8 mouse cellular contexts compared by ENCODE assay signal in the genomic region with DNA sequence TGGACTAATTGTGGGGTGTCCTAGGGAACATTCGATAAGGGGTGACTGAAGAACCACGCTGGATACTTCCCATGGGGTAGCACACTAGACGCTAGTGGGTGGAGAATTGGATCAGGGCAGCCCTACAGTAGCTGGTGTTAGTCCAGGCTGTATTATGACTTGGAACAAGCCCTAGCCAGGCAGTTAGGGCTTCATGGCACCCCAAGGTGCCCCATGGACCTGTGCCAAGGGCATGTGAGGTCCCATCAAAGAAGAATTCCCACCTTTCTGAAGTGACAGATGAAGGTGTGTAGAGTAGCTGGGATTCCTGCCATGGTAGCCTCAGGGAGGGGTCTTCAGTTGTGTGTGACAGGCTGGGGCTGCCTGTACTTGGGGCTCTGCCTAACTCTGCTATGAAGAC. TPM values are rescaled to one million over a fixed set of nuclear protein-coding genes. Genes with fewer than 3 reads are reported as not detected.
A peak's percentile ranks its signal among the peaks of the same experiment; 100 is the strongest.
DNase-seq lines count a peak whose midpoint lies in the region; ATAC-seq lines count a peak whose summit lies in the region.

No protein-coding gene starts in this region.

- 34% methylated on average over 3 of the region's 3 CpGs for WGBS in heart, embryonic 10.5 days
- 28% methylated on average over 3 of the region's 3 CpGs for WGBS in forebrain, embryonic 15.5 days
- 31% methylated on average over 3 of the region's 3 CpGs for WGBS in liver, embryonic 16.5 days (ENCODE audit: insufficient replicate concordance)

- H3K9ac ChIP-seq in forebrain, embryonic 15.5 days (replicated peaks), result no peak overlapping the region
- no peak overlapping the region for H3K9ac ChIP-seq in liver, embryonic 16.5 days (ENCODE audit: low read depth, low read length)

- peaks cover 59% of the 10 kb centered on the region for H3K27me3 ChIP-seq in heart, embryonic 10.5 days (ENCODE audit: insufficient read depth, poor library complexity, severe bottlenecking)
- peaks cover 58% of the 10 kb centered on the region for H3K27me3 ChIP-seq in forebrain, embryonic 15.5 days
- peaks cover 56% of the 10 kb centered on the region for H3K27me3 ChIP-seq in liver, embryonic 16.5 days (ENCODE audit: control insufficient read depth, insufficient read depth, low read depth, low read length)

- no peak for ATAC-seq in forebrain, embryonic 15.5 days (replicated peaks)
- no peak for ATAC-seq in liver, embryonic 16.5 days (ENCODE audit: low read depth)
- no peak for ATAC-seq in inflammation-experienced regulatory T-cells, adult 6 months

- peaks cover 61% of the 10 kb centered on the region for H3K4me1 ChIP-seq in heart, embryonic 10.5 days
- H3K4me1 ChIP-seq in forebrain, embryonic 15.5 days, result peaks cover 40% of the 10 kb centered on the region
- H3K4me1 ChIP-seq in liver, embryonic 16.5 days (ENCODE audit: control insufficient read depth, low read depth, low read length), result peaks cover 52% of the 10 kb centered on the region

- H3K4me2 ChIP-seq in forebrain, embryonic 15.5 days (replicated peaks), result peak overlapping the region; percentile 71
- peak overlapping the region; percentile 61; the same call in 1 of the 2 replicates for H3K4me2 ChIP-seq in liver, embryonic 16.5 days (ENCODE audit: low read depth, low read length)

- no peaks in the 10 kb centered on the region for H3K9me3 ChIP-seq in heart, embryonic 10.5 days
- H3K9me3 ChIP-seq in forebrain, embryonic 15.5 days, result no peaks in the 10 kb centered on the region
- H3K9me3 ChIP-seq in liver, embryonic 16.5 days (replicated peaks; ENCODE audit: control insufficient read depth, low read length), result no peaks in the 10 kb centered on the region

- intact Hi-C loops in heart, postnatal 25 days (cut with DNase I), result loop anchor here (1.0 kb wide), 1 partner anchor 12 kb away; no protein-coding TSS in a partner anchor

- peak overlapping the region; percentile 77 for H3K4me3 ChIP-seq in heart, embryonic 10.5 days
- H3K4me3 ChIP-seq in forebrain, embryonic 15.5 days, result peak overlapping the region; percentile 51
- peak overlapping the region; percentile 53; the same call in 1 of the 2 replicates for H3K4me3 ChIP-seq in liver, embryonic 16.5 days (ENCODE audit: low read depth, low read length)

- peak overlapping the region; percentile 90 for H3K27ac ChIP-seq in heart, embryonic 10.5 days
- H3K27ac ChIP-seq in forebrain, embryonic 15.5 days (replicated peaks), result no peak overlapping the region
- no peak overlapping the region for H3K27ac ChIP-seq in liver, embryonic 16.5 days (ENCODE audit: low read length)

- DNase-seq in heart, embryonic 10.5 days (ENCODE audit: low spot score), result no peak
- no peak for DNase-seq in heart, postnatal 25 days (ENCODE audit: low spot score)
- DNase-seq in 3T3-L1 (ENCODE audit: low read depth, low spot score), result peak; percentile 32
- DNase-seq in adrenal gland, postnatal 14 days, result no peak
- no peak for DNase-seq in thymus, postnatal 25 days

- H3K36me3 ChIP-seq in heart, embryonic 10.5 days, result no peaks in the 10 kb centered on the region
- no peaks in the 10 kb centered on the region for H3K36me3 ChIP-seq in forebrain, embryonic 15.5 days
- no peaks in the 10 kb centered on the region for H3K36me3 ChIP-seq in liver, embryonic 16.5 days (ENCODE audit: control insufficient read depth, insufficient read depth)

RNA-seq across cellular contexts. Expression of a gene that starts 1.0 kb away (rescaled TPM):
- polyA plus RNA-seq in heart, embryonic 10.5 days (2016; fragmentation: Nextera tagmentation; extraction: Ambion mirVana), result 7.5 and 9.0 TPM in 2 replicates
- 10 to 100 TPM; 47.1 to 51.6 TPM for total RNA-seq in heart, postnatal 25 days (2021)
- 23.7 and 25.9 TPM in 2 replicates for polyA plus RNA-seq in forebrain, embryonic 15.5 days (2015; fragmentation: Nextera tagmentation; extraction: Ambion mirVana)
- 1.6 and 1.9 TPM in 2 replicates for polyA plus RNA-seq in liver, embryonic 16.5 days (2015; fragmentation: Nextera tagmentation; extraction: Ambion mirVana)
- total RNA-seq in adrenal gland, postnatal 14 days (2021), result 22.4 and 22.9 TPM in 2 replicates
- 1 to 10 TPM in 1 of 3 experiments, under 1 TPM in 2; 0.54 to 1.3 (median 0.82) TPM for polyA plus RNA-seq in inflammation-experienced regulatory T-cells, adult 6 months (2017; shearing (Covaris generic))

RNA-seq across cellular contexts. Expression of a gene that starts 16.7 kb away (rescaled TPM):
- 286 and 333 TPM in 2 replicates for polyA plus RNA-seq in heart, embryonic 10.5 days (2016; fragmentation: Nextera tagmentation; extraction: Ambion mirVana)
- 100 to 1,000 TPM; 158 to 160 TPM for total RNA-seq in heart, postnatal 25 days (2021)
- 217 and 221 TPM in 2 replicates for polyA plus RNA-seq in forebrain, embryonic 15.5 days (2015; fragmentation: Nextera tagmentation; extraction: Ambion mirVana)
- polyA plus RNA-seq in liver, embryonic 16.5 days (2015; fragmentation: Nextera tagmentation; extraction: Ambion mirVana), result 104 and 106 TPM in 2 replicates
- 171 and 185 TPM in 2 replicates for total RNA-seq in adrenal gland, postnatal 14 days (2021)
- 10 to 100 TPM; 84.2 to 97.0 (median 95.3) TPM for polyA plus RNA-seq in inflammation-experienced regulatory T-cells, adult 6 months (2017; shearing (Covaris generic))

RNA-seq across cellular contexts. Expression of a gene that starts 35.5 kb away (rescaled TPM):
- 12.6 and 16.5 TPM in 2 replicates for polyA plus RNA-seq in heart, embryonic 10.5 days (2016; fragmentation: Nextera tagmentation; extraction: Ambion mirVana)
- 1 to 10 TPM; 8.5 to 8.6 TPM for total RNA-seq in heart, postnatal 25 days (2021)
- polyA plus RNA-seq in forebrain, embryonic 15.5 days (2015; fragmentation: Nextera tagmentation; extraction: Ambion mirVana), result 10.3 and 11.1 TPM in 2 replicates
- polyA plus RNA-seq in liver, embryonic 16.5 days (2015; fragmentation: Nextera tagmentation; extraction: Ambion mirVana), result 8.0 and 8.9 TPM in 2 replicates
- total RNA-seq in adrenal gland, postnatal 14 days (2021), result 12.6 and 17.3 TPM in 2 replicates
- polyA plus RNA-seq in inflammation-experienced regulatory T-cells, adult 6 months (2017; shearing (Covaris generic)), result 10 to 100 TPM; 36.3 to 61.7 (median 57.7) TPM
